Mouse (Mus musculus) heart, embryonic 13.5 days (tissue): ENCODE measurements around the gene Klf6. TPM values are rescaled to one million over a fixed set of nuclear protein-coding genes. Genes with fewer than 3 reads are reported as not detected.
A peak's percentile ranks its signal among the peaks of the same experiment; 100 is the strongest.

Experiments
- ATAC-seq: fragments of 200-750 bp; cut with Nextera tagmentation; 2 replicates; pipeline ENCODE4 v1.8.0; 2017; ENCODE audit warnings: moderate TSS enrichment; ENCODE audit not compliant: insufficient number of reproducible peaks, low FRiP score, low TSS enrichment; ENCODE audit errors: extremely low read depth
- H3K27ac ChIP-seq: fragments of 300-500 bp; sonication (generic); replicated peaks from 2 replicates; pipeline ENCODE4 v1.5.1; 2015; ENCODE audit warnings: moderate library complexity, mild to moderate bottlenecking, inconsistent platforms
- H3K27me3 ChIP-seq: fragments of 300-500 bp; sonication (generic); replicated peaks from 2 replicates; pipeline ENCODE4 v1.6.1; 2015; ENCODE audit warnings: mild to moderate bottlenecking, inconsistent platforms
- H3K36me3 ChIP-seq: fragments of 300-500 bp; sonication (generic); 2 replicates; pipeline ENCODE4 v1.6.1; 2015; ENCODE audit warnings: mild to moderate bottlenecking, inconsistent platforms
- H3K4me1 ChIP-seq: fragments of 300-500 bp; sonication (generic); 2 replicates; pipeline ENCODE4 v1.6.1; 2015; ENCODE audit warnings: inconsistent platforms
- H3K4me2 ChIP-seq: fragments of 300-500 bp; sonication (generic); 2 replicates; pipeline ENCODE4 v1.6.1; 2015; ENCODE audit warnings: inconsistent platforms, mild to moderate bottlenecking, moderate library complexity
- H3K4me3 ChIP-seq: fragments of 300-500 bp; sonication (generic); 2 replicates; pipeline ENCODE4 v1.5.1; 2015; ENCODE audit warnings: moderate library complexity, mild to moderate bottlenecking, inconsistent platforms
- H3K9ac ChIP-seq: fragments of 300-500 bp; sonication (generic); 2 replicates; pipeline ENCODE4 v1.6.1; 2015; ENCODE audit warnings: inconsistent platforms, mild to moderate bottlenecking, moderate library complexity
- H3K9me3 ChIP-seq: fragments of 300-500 bp; sonication (generic); 2 replicates; pipeline ENCODE4 v1.6.1; 2016; ENCODE audit warnings: inconsistent platforms
- WGBS: fragments of 180-500 bp; shearing (Covaris S2); methylation state at CpG from one replicate; pipeline ENCODE4 v1.1.7; 2015; ENCODE audit warnings: mixed read lengths; 5-methylcytosine and 5-hydroxymethylcytosine counted together
- polyA plus RNA-seq: library from polyadenylated mRNA; unstranded; fragments of >200 nt; fragmentation: Nextera tagmentation; extraction: Ambion mirVana; gene quantifications from 2 replicates; pipeline ENCODE4 v1.2.1, GENCODE M21; 2015

The Klf6 gene
- polyA plus RNA-seq, 1 experiment from 2014 or later: 63.8 TPM

GRCm38 (mm10) chr13:5878748-5879147 lies 17.5 kb downstream of the Klf6 start:
- Histone ChIP-seq H3K27ac (no peak overlapping the region), H3K4me1 (no peaks in the 10 kb centered on the region), H3K4me3 (no peak overlapping the region), H3K27me3 (no peaks in the 10 kb centered on the region), H3K9me3 (no peaks in the 10 kb centered on the region), H3K4me2 (no peak overlapping the region), H3K9ac (no peak overlapping the region), H3K36me3 (no peaks in the 10 kb centered on the region)
- WGBS: 74% methylated on average over 4 of the region's 4 CpGs
- ATAC-seq: no peak

GRCm38 (mm10) chr13:5886810-5887209 lies 25.5 kb downstream of the Klf6 start:
- no peak for ATAC-seq
- H3K4me3 ChIP-seq: no peak overlapping the region
- WGBS: 85% methylated on average over 4 of the region's 4 CpGs
- H3K4me1 ChIP-seq: no peaks in the 10 kb centered on the region
- H3K9ac ChIP-seq: no peak overlapping the region
- H3K36me3 ChIP-seq: no peaks in the 10 kb centered on the region
- no peaks in the 10 kb centered on the region for H3K9me3 ChIP-seq
- no peak overlapping the region for H3K4me2 ChIP-seq
- no peaks in the 10 kb centered on the region for H3K27me3 ChIP-seq
- no peak overlapping the region for H3K27ac ChIP-seq

GRCm38 (mm10) chr13:5888164-5888563 lies 26.9 kb downstream of the Klf6 start:
- Histone ChIP-seq H3K9ac (no peak overlapping the region), H3K4me3 (no peak overlapping the region), H3K27ac (no peak overlapping the region), H3K36me3 (no peaks in the 10 kb centered on the region), H3K9me3 (no peaks in the 10 kb centered on the region), H3K4me1 (peaks cover 6% of the 10 kb centered on the region), H3K4me2 (no peak overlapping the region), H3K27me3 (no peaks in the 10 kb centered on the region)
- WGBS: 72% methylated on average over 5 of the region's 5 CpGs
- no peak for ATAC-seq

- no peaks in the 10 kb centered on the region for H3K36me3 ChIP-seq
- H3K9me3 ChIP-seq: no peaks in the 10 kb centered on the region
- no peak overlapping the region for H3K4me3 ChIP-seq
- H3K9ac ChIP-seq: no peak overlapping the region
- H3K27ac ChIP-seq: no peak overlapping the region
- H3K27me3 ChIP-seq: no peaks in the 10 kb centered on the region
- peaks cover 6% of the 10 kb centered on the region for H3K4me1 ChIP-seq
- 87% methylated on average over 1 of the region's 1 CpGs for WGBS
- ATAC-seq: no peak
- no peak overlapping the region for H3K4me2 ChIP-seq
Measured at GRCm38 (mm10) chr13:5888731-5889130, 27.4 kb downstream of the Klf6 start.

- 69% methylated on average over 3 of the region's 3 CpGs for WGBS
- no peak for ATAC-seq
- H3K9ac ChIP-seq: no peak overlapping the region
Measured at GRCm38 (mm10) chr13:5890035-5890434, 28.8 kb downstream of the Klf6 start.

GRCm38 (mm10) chr13:5892684-5893447 lies 31.6 kb downstream of the Klf6 start:
- H3K4me1 ChIP-seq: peaks cover 11% of the 10 kb centered on the region
- H3K9me3 ChIP-seq: no peaks in the 10 kb centered on the region
- H3K36me3 ChIP-seq: no peaks in the 10 kb centered on the region
- H3K9ac ChIP-seq: no peak overlapping the region
- no peaks in the 10 kb centered on the region for H3K27me3 ChIP-seq
- H3K4me3 ChIP-seq: no peak overlapping the region
- ATAC-seq: no peak
- H3K27ac ChIP-seq: no peak overlapping the region
- 50% methylated on average over 9 of the region's 9 CpGs for WGBS
- H3K4me2 ChIP-seq: no peak overlapping the region

More at GRCm38 (mm10) chr13:5890035-5890434, 28.8 kb downstream of the Klf6 start:
- H3K4me2 ChIP-seq: no peak overlapping the region
- H3K36me3 ChIP-seq: no peaks in the 10 kb centered on the region
- no peaks in the 10 kb centered on the region for H3K9me3 ChIP-seq
- H3K4me3 ChIP-seq: no peak overlapping the region
- no peak overlapping the region for H3K27ac ChIP-seq
- H3K27me3 ChIP-seq: no peaks in the 10 kb centered on the region
- peaks cover 6% of the 10 kb centered on the region for H3K4me1 ChIP-seq

- ATAC-seq: no peak
- Histone ChIP-seq H3K4me1 (peaks cover 19% of the 10 kb centered on the region), H3K4me3 (no peak overlapping the region), H3K9ac (no peak overlapping the region), H3K9me3 (no peaks in the 10 kb centered on the region), H3K4me2 (no peak overlapping the region), H3K27me3 (no peaks in the 10 kb centered on the region), H3K36me3 (no peaks in the 10 kb centered on the region), H3K27ac (no peak overlapping the region)
- 77% methylated on average over 3 of the region's 3 CpGs for WGBS
Measured at GRCm38 (mm10) chr13:5894910-5895309, 33.6 kb downstream of the Klf6 start.

- no peaks in the 10 kb centered on the region for H3K9me3 ChIP-seq
- H3K27me3 ChIP-seq: no peaks in the 10 kb centered on the region
- H3K4me3 ChIP-seq: no peak overlapping the region
- H3K27ac ChIP-seq: no peak overlapping the region
- no peak overlapping the region for H3K4me2 ChIP-seq
- no peaks in the 10 kb centered on the region for H3K36me3 ChIP-seq
- 80% methylated on average over 3 of the region's 3 CpGs for WGBS
- H3K9ac ChIP-seq: no peak overlapping the region
- peaks cover 22% of the 10 kb centered on the region for H3K4me1 ChIP-seq
- ATAC-seq: no peak
Measured at GRCm38 (mm10) chr13:5895851-5896250, 34.6 kb downstream of the Klf6 start.

GRCm38 (mm10) chr13:5897176-5897959 lies 36.1 kb downstream of the Klf6 start:
- H3K4me2 ChIP-seq: peak overlapping the region; percentile 57
- WGBS: 31% methylated on average over 14 of the region's 14 CpGs
- no peaks in the 10 kb centered on the region for H3K9me3 ChIP-seq
- peak overlapping the region; percentile 35 for H3K4me3 ChIP-seq
- peak overlapping the region; percentile 64; the same call in 1 of the 2 replicates for H3K9ac ChIP-seq
- ATAC-seq: no peak
- peaks cover 20% of the 10 kb centered on the region for H3K4me1 ChIP-seq
- peak overlapping the region; percentile 66 for H3K27ac ChIP-seq
- H3K27me3 ChIP-seq: no peaks in the 10 kb centered on the region
- no peaks in the 10 kb centered on the region for H3K36me3 ChIP-seq

GRCm38 (mm10) chr13:5899021-5899420 lies 37.7 kb downstream of the Klf6 start:
- Histone ChIP-seq H3K4me2 (no peak overlapping the region), H3K4me3 (no peak overlapping the region), H3K27me3 (no peaks in the 10 kb centered on the region), H3K9ac (no peak overlapping the region), H3K27ac (no peak overlapping the region), H3K4me1 (peaks cover 15% of the 10 kb centered on the region; the same call in 1 of the 2 replicates), H3K36me3 (no peaks in the 10 kb centered on the region), H3K9me3 (no peaks in the 10 kb centered on the region)
- no peak for ATAC-seq
- WGBS: 70% methylated on average over 1 of the region's 1 CpGs

- H3K27me3 ChIP-seq: no peaks in the 10 kb centered on the region
- H3K36me3 ChIP-seq: no peaks in the 10 kb centered on the region
- no peak overlapping the region for H3K27ac ChIP-seq
- H3K9ac ChIP-seq: no peak overlapping the region
- H3K4me1 ChIP-seq: peaks cover 15% of the 10 kb centered on the region; the same call in 1 of the 2 replicates
- H3K4me2 ChIP-seq: no peak overlapping the region
- no peaks in the 10 kb centered on the region for H3K9me3 ChIP-seq
- no peak overlapping the region for H3K4me3 ChIP-seq
- 74% methylated on average over 3 of the region's 3 CpGs for WGBS
- no peak for ATAC-seq
Measured at GRCm38 (mm10) chr13:5899641-5900040, 38.4 kb downstream of the Klf6 start.
